Mouse (Mus musculus) lung, adult 10 weeks (tissue): Measurements from ENCODE around the gene Csnka2ip. TPM values are rescaled to one million over a fixed set of nuclear protein-coding genes. Genes with fewer than 3 reads are reported as not detected.

ENCODE experiments used
- polyA plus RNA-seq: library from polyadenylated mRNA; stranded (reverse); fragments of 350-450 nt; fragmentation: Illumina TruSeq; extraction: RNeasy Lipid Tissue Mini Kit (QIAGEN cat#74804); gene quantifications from one replicate; pipeline ENCODE4 v1.2.3, GENCODE M21; 2014; ENCODE audit warnings: low read depth, low replicate concordance; ENCODE audit not compliant: insufficient read depth

Csnka2ip gene
- polyA plus RNA-seq, result not detected

GRCm38 (mm10) chr16:64602308-64602707 is at the start of gene Csnka2ip:
TSS of gene Csnka2ip (minus strand) at chr16:64602408.

Other genes with a start within 250 kb of the Csnka2ip start
- 24.6 TPM for gene 4930453N24Rik, start 168.8 kb upstream of the Csnka2ip start, polyA plus RNA-seq
- 4.5 TPM for gene Zfp654, start 249.2 kb upstream of the Csnka2ip start, polyA plus RNA-seq
- 35.5 TPM for gene Cggbp1, start 249.6 kb upstream of the Csnka2ip start, polyA plus RNA-seq